Mouse (Mus musculus): ENCODE measurements around the gene Mrpl28. TPM values are rescaled to one million over a fixed set of nuclear protein-coding genes. Genes with fewer than 3 reads are reported as not detected.

Mrpl28 gene
- polyA plus RNA-seq, 1 experiment from 2014 or later: 195 TPM

- no peak overlapping the region for H3K9ac ChIP-seq
- no peaks in the 10 kb centered on the region for H3K9me3 ChIP-seq (replicated peaks)
- peaks cover 19% of the 10 kb centered on the region for H3K4me1 ChIP-seq (replicated peaks)
- no peak overlapping the region for H3K4me2 ChIP-seq
- no peaks in the 10 kb centered on the region for H3K36me3 ChIP-seq
- no peak overlapping the region for H3K27ac ChIP-seq
- 78% methylated on average over 17 of the region's 17 CpGs for WGBS
- no peak overlapping the region for H3K4me3 ChIP-seq
- peaks cover 78% of the 10 kb centered on the region for H3K27me3 ChIP-seq
- no peak for ATAC-seq (replicated peaks; ENCODE audit: insufficient number of reproducible peaks, insufficient read depth, low FRiP score, low read depth)
Measured at GRCm38 (mm10) chr17:26116503-26117258, 6.6 kb upstream of the Mrpl28 start.

GRCm38 (mm10) chr17:26119766-26120710, 3.3 kb upstream of the Mrpl28 start:
- Histone ChIP-seq H3K4me2 (no peak overlapping the region), H3K27me3 (peaks cover 46% of the 10 kb centered on the region), H3K4me1 (replicated peaks) (peaks cover 18% of the 10 kb centered on the region), H3K27ac (no peak overlapping the region), H3K9me3 (replicated peaks) (no peaks in the 10 kb centered on the region), H3K9ac (no peak overlapping the region), H3K4me3 (no peak overlapping the region), H3K36me3 (peaks cover under 1% of the 10 kb centered on the region; the same call in 1 of the 2 replicates)
- ATAC-seq (replicated peaks; ENCODE audit: insufficient number of reproducible peaks, insufficient read depth, low FRiP score, low read depth): no peak; the same call in 1 of the 2 replicates
- WGBS: 45% methylated on average over 33 of the region's 33 CpGs

GRCm38 (mm10) chr17:26122431-26123140, 714 bp upstream of the Mrpl28 start:
- no peak for ATAC-seq (replicated peaks; ENCODE audit: insufficient number of reproducible peaks, insufficient read depth, low FRiP score, low read depth)
- Histone ChIP-seq H3K9ac (no peak overlapping the region), H3K4me1 (replicated peaks) (peaks cover 21% of the 10 kb centered on the region), H3K4me2 (no peak overlapping the region), H3K36me3 (peaks cover 24% of the 10 kb centered on the region), H3K4me3 (peak overlapping the region; percentile 89; the same call in 1 of the 2 replicates), H3K27me3 (peaks cover 20% of the 10 kb centered on the region), H3K9me3 (replicated peaks) (no peaks in the 10 kb centered on the region), H3K27ac (no peak overlapping the region)
- 62% methylated on average over 5 of the region's 5 CpGs for WGBS

- ATAC-seq (replicated peaks; ENCODE audit: insufficient number of reproducible peaks, insufficient read depth, low FRiP score, low read depth): no peak
- peaks cover 39% of the 10 kb centered on the region for H3K36me3 ChIP-seq
- H3K4me1 ChIP-seq (replicated peaks): peaks cover 21% of the 10 kb centered on the region
- 83% methylated on average over 7 of the region's 7 CpGs for WGBS
- H3K9me3 ChIP-seq (replicated peaks): no peaks in the 10 kb centered on the region
- H3K9ac ChIP-seq: peak overlapping the region; percentile 87
- peaks cover 4% of the 10 kb centered on the region; the same call in 1 of the 2 replicates for H3K27me3 ChIP-seq
- H3K27ac ChIP-seq: no peak overlapping the region
- H3K4me3 ChIP-seq: peak overlapping the region; percentile 89
- peak overlapping the region; percentile 77 for H3K4me2 ChIP-seq
Measured at GRCm38 (mm10) chr17:26124560-26124959, 1.3 kb downstream of the Mrpl28 start.

- Histone ChIP-seq H3K9me3 (replicated peaks) (no peaks in the 10 kb centered on the region), H3K4me3 (no peak overlapping the region), H3K36me3 (peaks cover 39% of the 10 kb centered on the region), H3K4me1 (replicated peaks) (peaks cover 18% of the 10 kb centered on the region), H3K27ac (no peak overlapping the region), H3K9ac (no peak overlapping the region), H3K27me3 (no peaks in the 10 kb centered on the region), H3K4me2 (no peak overlapping the region)
- no peak for ATAC-seq (replicated peaks; ENCODE audit: insufficient number of reproducible peaks, insufficient read depth, low FRiP score, low read depth)
- WGBS: 93% methylated on average over 10 of the region's 10 CpGs
Measured at GRCm38 (mm10) chr17:26125226-26125625, 1.9 kb downstream of the Mrpl28 start.

GRCm38 (mm10) chr17:26131062-26131732, 7.9 kb downstream of the Mrpl28 start:
- WGBS: 89% methylated on average over 18 of the region's 18 CpGs
- H3K4me1 ChIP-seq (replicated peaks): no peaks in the 10 kb centered on the region
- no peak overlapping the region for H3K4me3 ChIP-seq
- H3K9me3 ChIP-seq (replicated peaks): no peaks in the 10 kb centered on the region
- ATAC-seq (replicated peaks; ENCODE audit: insufficient number of reproducible peaks, insufficient read depth, low FRiP score, low read depth): no peak
- no peak overlapping the region for H3K4me2 ChIP-seq
- no peaks in the 10 kb centered on the region for H3K27me3 ChIP-seq
- H3K9ac ChIP-seq: no peak overlapping the region
- peaks cover 35% of the 10 kb centered on the region for H3K36me3 ChIP-seq
- H3K27ac ChIP-seq: no peak overlapping the region

GRCm38 (mm10) chr17:26131856-26132853, 8.9 kb downstream of the Mrpl28 start:
- Histone ChIP-seq H3K4me2 (no peak overlapping the region), H3K9ac (no peak overlapping the region), H3K4me1 (replicated peaks) (no peaks in the 10 kb centered on the region), H3K27me3 (no peaks in the 10 kb centered on the region), H3K4me3 (no peak overlapping the region), H3K27ac (no peak overlapping the region), H3K9me3 (replicated peaks) (no peaks in the 10 kb centered on the region), H3K36me3 (peaks cover 25% of the 10 kb centered on the region)
- 87% methylated on average over 18 of the region's 18 CpGs for WGBS
- ATAC-seq (replicated peaks; ENCODE audit: insufficient number of reproducible peaks, insufficient read depth, low FRiP score, low read depth): no peak; the same call in 1 of the 2 replicates

- H3K9me3 ChIP-seq (replicated peaks): no peaks in the 10 kb centered on the region
- peaks cover 27% of the 10 kb centered on the region for H3K4me1 ChIP-seq (replicated peaks)
- H3K9ac ChIP-seq: no peak overlapping the region
- no peak overlapping the region for H3K4me2 ChIP-seq
- ATAC-seq (replicated peaks; ENCODE audit: insufficient number of reproducible peaks, insufficient read depth, low FRiP score, low read depth): no peak
- no peaks in the 10 kb centered on the region for H3K27me3 ChIP-seq
- 84% methylated on average over 11 of the region's 11 CpGs for WGBS
- no peaks in the 10 kb centered on the region for H3K36me3 ChIP-seq
- H3K4me3 ChIP-seq: no peak overlapping the region
- no peak overlapping the region for H3K27ac ChIP-seq
Measured at GRCm38 (mm10) chr17:26137106-26137750, 13.9 kb downstream of the Mrpl28 start.

- no peaks in the 10 kb centered on the region for H3K27me3 ChIP-seq
- H3K4me3 ChIP-seq: peak overlapping the region; percentile 76
- peak overlapping the region; percentile 40 for H3K9ac ChIP-seq
- H3K36me3 ChIP-seq: no peaks in the 10 kb centered on the region
- ATAC-seq (replicated peaks; ENCODE audit: insufficient number of reproducible peaks, insufficient read depth, low FRiP score, low read depth): no peak
- peaks cover 27% of the 10 kb centered on the region for H3K4me1 ChIP-seq (replicated peaks)
- peak overlapping the region; percentile 77 for H3K4me2 ChIP-seq
- no peaks in the 10 kb centered on the region for H3K9me3 ChIP-seq (replicated peaks)
- peak overlapping the region; percentile 97 for H3K27ac ChIP-seq
- WGBS: 74% methylated on average over 2 of the region's 2 CpGs
Measured at GRCm38 (mm10) chr17:26137751-26138130, 14.4 kb downstream of the Mrpl28 start.

All from heart, embryonic 15.5 days (tissue).